Mouse (Mus musculus) forebrain, embryonic 14.5 days (tissue): ENCODE data around the gene Gskip. TPM values are rescaled to one million over a fixed set of nuclear protein-coding genes. Genes with fewer than 3 reads are reported as not detected.

Experiments
- ATAC-seq: fragments of 200-750 bp; cut with Nextera tagmentation; 2 replicates; pipeline ENCODE4 v1.8.0; 2017; ENCODE audit warnings: mild to moderate bottlenecking, moderate library complexity
- DNase-seq: peaks from one replicate; pipeline ENCODE4 v3.0.0-alpha.2; 2015; ENCODE audit warnings: low spot score
- H3K27ac ChIP-seq: fragments of 300-500 bp; sonication (generic); 2 replicates; pipeline ENCODE4 v1.5.1; 2014; ENCODE audit warnings: low read depth, mild to moderate bottlenecking, control low read depth, low read length, moderate library complexity
- H3K27me3 ChIP-seq: fragments of 300-500 bp; sonication (generic); replicated peaks from 2 replicates; pipeline ENCODE4 v1.6.1; 2014; ENCODE audit warnings: low read length, control low read depth, mixed read lengths; ENCODE audit not compliant: control insufficient read depth, insufficient read depth
- H3K36me3 ChIP-seq: fragments of 300-500 bp; sonication (generic); 2 replicates; pipeline ENCODE4 v1.6.1; 2014; ENCODE audit warnings: low read length, control low read depth; ENCODE audit not compliant: control insufficient read depth, insufficient read depth
- H3K4me1 ChIP-seq: fragments of 300-500 bp; sonication (generic); 2 replicates; pipeline ENCODE4 v1.6.1; 2014; ENCODE audit warnings: antibody characterized with exemption, low read length, control low read depth; ENCODE audit not compliant: control insufficient read depth, insufficient read depth
- H3K4me2 ChIP-seq: fragments of 300-500 bp; sonication (generic); 2 replicates; pipeline ENCODE4 v1.6.1; 2014; ENCODE audit warnings: mild to moderate bottlenecking, control low read depth, low read length
- H3K4me3 ChIP-seq: fragments of 300-500 bp; sonication (generic); 2 replicates; pipeline ENCODE4 v1.5.1; 2014; ENCODE audit warnings: low read depth, low read length, control low read depth
- H3K9ac ChIP-seq: fragments of 300-500 bp; sonication (generic); 2 replicates; pipeline ENCODE4 v1.6.1; 2014; ENCODE audit warnings: mild to moderate bottlenecking, low read length, control low read depth, moderate library complexity
- H3K9me3 ChIP-seq: fragments of 300-500 bp; sonication (generic); replicated peaks from 2 replicates; pipeline ENCODE4 v1.6.1; 2016; ENCODE audit warnings: low read length, control low read depth, mixed read lengths; ENCODE audit not compliant: control insufficient read depth
- WGBS: fragments of 180-500 bp; shearing (Covaris S2); extraction: QIAGEN DNeasy Blood & Tissue Kit; methylation state at CpG from one replicate; pipeline ENCODE4 v1.1.7; 2014; 5-methylcytosine and 5-hydroxymethylcytosine counted together
- polyA plus RNA-seq: library from polyadenylated mRNA; unstranded; fragments of >200 nt; fragmentation: Nextera tagmentation; extraction: Ambion mirVana; gene quantifications from 2 replicates; pipeline ENCODE4 v1.2.1, GENCODE M21; 2014

Gskip gene
- polyA plus RNA-seq, 1 experiment from 2014 or later = 33.5 TPM

- Histone ChIP-seq H3K36me3 (no peaks in the 10 kb centered on the region), H3K9me3 (no peaks in the 10 kb centered on the region), H3K4me2 (no peak overlapping the region), H3K9ac (no peak overlapping the region), H3K4me3 (no peak overlapping the region), H3K27ac (no peak overlapping the region), H3K27me3 (no peaks in the 10 kb centered on the region), H3K4me1 (no peaks in the 10 kb centered on the region)
- DNase-seq = no peak
- WGBS = 84% methylated on average over 6 of the region's 6 CpGs
- no peak for ATAC-seq
Observed at GRCm38 (mm10) chr12:105730851-105731460, 46.3 kb downstream of the Gskip start.

- no peaks in the 10 kb centered on the region for H3K36me3 ChIP-seq
- DNase-seq (peak; percentile 10), ATAC-seq (no peak)
- no peaks in the 10 kb centered on the region for H3K27me3 ChIP-seq
- H3K4me1 ChIP-seq = no peaks in the 10 kb centered on the region
- H3K27ac ChIP-seq = no peak overlapping the region
- H3K4me3 ChIP-seq = no peak overlapping the region
- no peak overlapping the region for H3K4me2 ChIP-seq
- no peak overlapping the region for H3K9ac ChIP-seq
- H3K9me3 ChIP-seq = no peaks in the 10 kb centered on the region
- WGBS = 81% methylated on average over 9 of the region's 9 CpGs
Observed at GRCm38 (mm10) chr12:105733370-105734159, 48.9 kb downstream of the Gskip start.

DNA sequence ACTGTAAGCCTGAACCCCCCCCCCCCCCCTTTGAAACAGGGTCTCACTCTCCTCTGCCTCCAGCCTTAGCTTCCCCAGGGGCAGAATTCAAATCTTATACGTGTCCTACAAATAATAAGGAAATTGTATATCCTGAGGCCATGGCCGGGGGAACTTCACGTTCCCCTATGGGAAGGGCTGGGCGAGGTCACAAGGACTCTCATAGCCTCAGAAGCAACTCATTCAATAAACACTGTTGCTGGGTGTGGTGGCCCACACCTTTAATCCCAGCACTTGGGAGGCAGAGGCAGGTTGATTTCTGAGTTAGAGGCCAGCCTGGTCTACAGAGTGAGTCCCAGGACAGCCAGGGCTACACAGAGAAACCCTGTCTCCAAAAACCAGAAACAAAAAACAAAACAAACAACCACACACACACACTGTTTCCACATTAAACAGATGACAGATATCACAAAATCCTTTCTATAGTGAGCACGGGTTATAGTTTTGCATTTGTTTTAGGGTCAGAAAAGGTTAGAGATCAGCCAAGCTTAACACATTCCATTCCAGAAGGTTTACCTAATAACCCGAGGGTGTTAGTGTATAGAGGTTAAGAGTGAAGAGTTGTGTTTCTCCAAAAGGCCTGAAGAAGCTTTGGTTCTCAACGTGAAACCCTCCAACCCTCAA is 50.7 kb downstream of the Gskip start:
- H3K9ac ChIP-seq = no peak overlapping the region
- no peaks in the 10 kb centered on the region for H3K4me1 ChIP-seq
- no peak for ATAC-seq
- no peaks in the 10 kb centered on the region for H3K9me3 ChIP-seq
- H3K27ac ChIP-seq = no peak overlapping the region
- DNase-seq = no peak
- H3K36me3 ChIP-seq = no peaks in the 10 kb centered on the region
- WGBS = 72% methylated on average over 7 of the region's 7 CpGs
- no peak overlapping the region for H3K4me3 ChIP-seq
- H3K4me2 ChIP-seq = no peak overlapping the region
- no peaks in the 10 kb centered on the region for H3K27me3 ChIP-seq

DNA sequence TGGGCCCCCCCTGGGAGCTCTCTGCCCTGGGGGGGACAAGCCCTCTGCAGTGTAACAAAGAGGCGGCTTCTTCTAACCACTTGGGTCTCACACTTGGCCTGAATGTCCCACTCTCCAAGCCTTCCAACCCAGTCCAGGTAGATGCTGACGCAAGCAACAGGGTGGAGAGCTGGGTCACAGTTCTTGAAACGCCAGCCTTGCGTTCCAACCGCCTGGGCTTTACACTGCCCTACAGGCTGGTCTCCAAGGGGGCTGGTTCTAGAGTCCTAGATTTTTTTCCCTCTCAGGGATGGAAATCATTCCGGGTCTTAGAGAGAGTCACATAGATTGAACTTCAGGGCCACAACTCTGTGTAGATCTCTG is 51.2 kb downstream of the Gskip start:
- Histone ChIP-seq H3K9me3 (no peaks in the 10 kb centered on the region), H3K4me3 (no peak overlapping the region), H3K4me1 (no peaks in the 10 kb centered on the region), H3K4me2 (no peak overlapping the region), H3K9ac (no peak overlapping the region), H3K27ac (no peak overlapping the region), H3K36me3 (no peaks in the 10 kb centered on the region), H3K27me3 (no peaks in the 10 kb centered on the region)
- 93% methylated on average over 6 of the region's 6 CpGs for whole genome bisulfite sequencing
- no peak for ATAC-seq
- no peak for DNase-seq

DNA sequence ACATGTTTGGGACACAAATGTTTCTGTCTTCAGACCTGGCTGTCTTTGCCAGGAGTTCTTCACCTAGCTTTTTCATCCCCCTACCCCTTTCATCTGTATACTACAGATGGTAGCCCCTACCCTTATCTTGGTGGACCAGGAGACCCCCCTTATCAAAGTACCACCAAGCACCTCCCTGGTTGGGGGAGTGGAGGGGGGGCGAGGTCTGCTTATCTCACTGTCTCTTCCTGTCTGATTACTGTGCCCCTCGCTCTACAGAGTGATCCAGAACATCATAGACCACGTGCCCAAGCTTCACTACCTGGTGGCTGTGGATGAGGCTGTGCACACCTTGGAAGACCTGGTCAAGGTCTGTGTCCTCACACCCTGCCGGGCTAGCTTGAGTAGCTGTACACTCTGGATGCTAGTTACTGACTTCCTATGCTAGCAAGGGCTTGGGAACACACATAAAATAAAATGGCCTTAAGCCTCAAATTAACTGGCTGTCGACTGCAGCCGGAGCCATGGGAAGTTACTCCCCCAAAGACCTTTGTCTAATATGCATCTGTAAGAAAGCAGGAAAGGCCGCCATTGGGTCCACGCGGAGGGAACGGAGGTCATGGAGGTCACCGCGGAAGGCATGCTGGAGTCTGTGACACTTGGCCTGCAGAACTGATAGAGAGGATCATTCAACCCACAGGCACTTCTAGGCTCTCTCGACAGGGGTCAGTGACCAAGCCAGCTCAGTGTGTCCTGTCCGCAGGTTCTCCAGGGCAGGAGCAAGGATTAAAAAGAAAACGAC is 53.9 kb downstream of the Gskip start:
- no peak for DNase-seq
- 90% methylated on average over 15 of the region's 15 CpGs for WGBS
- no peaks in the 10 kb centered on the region for H3K9me3 ChIP-seq
- no peaks in the 10 kb centered on the region for H3K4me1 ChIP-seq
- no peaks in the 10 kb centered on the region for H3K36me3 ChIP-seq
- no peak overlapping the region for H3K4me3 ChIP-seq
- H3K4me2 ChIP-seq = no peak overlapping the region
- H3K9ac ChIP-seq = no peak overlapping the region
- H3K27ac ChIP-seq = no peak overlapping the region
- H3K27me3 ChIP-seq = no peaks in the 10 kb centered on the region
- ATAC-seq = no peak

DNA sequence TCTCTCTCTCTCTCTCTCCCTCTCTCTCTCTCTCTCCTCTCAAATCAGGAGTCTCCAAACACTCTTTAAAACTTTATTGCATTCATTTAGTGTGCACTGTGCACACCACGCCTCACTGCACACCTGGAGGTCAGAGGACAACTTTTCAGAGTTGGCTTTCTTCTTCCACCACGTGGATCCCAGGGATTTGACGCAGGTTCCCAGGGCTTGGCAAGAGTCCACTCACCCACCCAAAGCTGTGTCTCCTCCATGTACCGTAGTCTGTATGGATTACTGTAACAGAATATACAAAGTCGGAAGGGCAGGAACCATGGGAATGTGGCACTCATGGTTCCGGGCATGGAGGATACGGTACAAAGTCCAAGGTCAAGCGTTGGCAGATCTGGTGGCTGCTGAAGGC is 55.0 kb downstream of the Gskip start:
- no peak for ATAC-seq
- no peak for DNase-seq
- WGBS = 90% methylated on average over 8 of the region's 8 CpGs

DNA sequence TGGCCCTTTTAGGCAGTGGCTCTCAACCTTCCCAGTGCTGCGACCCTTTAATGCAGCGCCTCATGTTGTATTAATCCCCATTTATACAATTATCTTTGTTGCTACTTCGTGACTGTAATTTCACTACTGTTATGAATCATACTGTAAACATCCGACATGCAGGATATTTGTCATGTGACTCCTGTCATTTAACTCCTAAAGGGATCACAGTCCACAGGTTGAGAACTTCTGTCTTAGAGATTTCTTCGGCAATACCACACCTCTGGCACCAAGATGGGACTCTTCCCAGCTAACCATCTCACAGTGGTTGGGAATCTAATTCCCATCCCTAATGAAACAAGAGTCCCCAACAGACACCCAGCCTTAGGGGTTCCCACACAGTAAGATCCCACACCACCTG is 63.5 kb downstream of the Gskip start:
- no peak overlapping the region for H3K9ac ChIP-seq
- DNase-seq (no peak), ATAC-seq (no peak)
- H3K4me1 ChIP-seq = no peaks in the 10 kb centered on the region
- H3K9me3 ChIP-seq = no peaks in the 10 kb centered on the region
- no peak overlapping the region for H3K4me2 ChIP-seq
- 89% methylated on average over 5 of the region's 5 CpGs for WGBS
- no peaks in the 10 kb centered on the region for H3K27me3 ChIP-seq
- H3K36me3 ChIP-seq = no peaks in the 10 kb centered on the region
- H3K4me3 ChIP-seq = no peak overlapping the region
- no peak overlapping the region for H3K27ac ChIP-seq

More for the DNA sequence above, 55.0 kb downstream of the Gskip start:
- Histone ChIP-seq H3K4me2 (no peak overlapping the region), H3K9me3 (no peaks in the 10 kb centered on the region), H3K4me1 (no peaks in the 10 kb centered on the region), H3K27ac (no peak overlapping the region), H3K9ac (no peak overlapping the region), H3K4me3 (no peak overlapping the region), H3K36me3 (no peaks in the 10 kb centered on the region), H3K27me3 (no peaks in the 10 kb centered on the region)
